Mouse (Mus musculus) hindbrain, embryonic 12.5 days (tissue): ENCODE results near the gene Sspo. TPM values are rescaled to one million over a fixed set of nuclear protein-coding genes. Genes with fewer than 3 reads are reported as not detected.

ENCODE experiments used
- ATAC-seq: fragments of 200-750 bp; cut with Nextera tagmentation; 2 replicates; pipeline ENCODE4 v1.8.0; 2017; ENCODE audit warnings: moderate TSS enrichment; ENCODE audit not compliant: low FRiP score
- H3K27ac ChIP-seq: fragments of 300-500 bp; sonication (generic); 2 replicates; pipeline ENCODE4 v1.5.1; 2016; ENCODE audit warnings: mild to moderate bottlenecking
- H3K27me3 ChIP-seq: fragments of 300-500 bp; sonication (generic); 2 replicates; pipeline ENCODE4 v1.6.1; 2016; ENCODE audit warnings: mild to moderate bottlenecking
- H3K36me3 ChIP-seq: fragments of 300-500 bp; sonication (generic); 2 replicates; pipeline ENCODE4 v1.6.1; 2016; ENCODE audit warnings: mild to moderate bottlenecking
- H3K4me1 ChIP-seq: fragments of 300-500 bp; sonication (generic); 2 replicates; pipeline ENCODE4 v1.6.1; 2016
- H3K4me2 ChIP-seq: fragments of 300-500 bp; sonication (generic); replicated peaks from 2 replicates; pipeline ENCODE4 v1.6.1; 2016; ENCODE audit warnings: mild to moderate bottlenecking
- H3K4me3 ChIP-seq: fragments of 300-500 bp; sonication (generic); 2 replicates; pipeline ENCODE4 v1.5.1; 2016; ENCODE audit warnings: mild to moderate bottlenecking
- H3K9ac ChIP-seq: fragments of 300-500 bp; sonication (generic); 2 replicates; pipeline ENCODE4 v1.6.1; 2016; ENCODE audit warnings: mild to moderate bottlenecking, moderate library complexity
- H3K9me3 ChIP-seq: fragments of 300-500 bp; sonication (generic); replicated peaks from 2 replicates; pipeline ENCODE4 v1.6.1; 2016; ENCODE audit warnings: mild to moderate bottlenecking
- WGBS: fragments of 180-500 bp; shearing (Covaris S2); methylation state at CpG from one replicate; pipeline ENCODE4 v1.1.7; 2016; 5-methylcytosine and 5-hydroxymethylcytosine counted together
- microRNA-seq: library from miRNA; unstranded; fragments of <30 nt; microRNA quantifications from one replicate; pipeline ENCODE4, GENCODE M21; 2017
- polyA plus RNA-seq: library from polyadenylated mRNA; unstranded; fragments of >200 nt; fragmentation: Nextera tagmentation; extraction: Ambion mirVana; gene quantifications from 2 replicates; pipeline ENCODE4 v1.2.1, GENCODE M21; 2016

The Sspo gene
- polyA plus RNA-seq, 1 experiment from 2014 or later = 0.34 TPM

- no peak for ATAC-seq
- peaks cover 26% of the 10 kb centered on the region for H3K36me3 ChIP-seq
- no peaks in the 10 kb centered on the region for H3K9me3 ChIP-seq
- peak overlapping the region; percentile 89 for H3K4me2 ChIP-seq
- H3K9ac ChIP-seq = peak overlapping the region; percentile 90; the same call in 1 of the 2 replicates
- 0 out of 2 replicates have a peak overlapping the region, but pooled peaks have one; percentile 66 for H3K4me3 ChIP-seq
- WGBS = 64% methylated on average over 5 of the region's 5 CpGs
- H3K27ac ChIP-seq = no peak overlapping the region
- peaks cover 25% of the 10 kb centered on the region for H3K4me1 ChIP-seq
- H3K27me3 ChIP-seq = no peaks in the 10 kb centered on the region
Observed at GRCm38 (mm10) chr6:48538841-48539737, 91.1 kb downstream of the Sspo start.

- no peak for ATAC-seq
- Histone ChIP-seq H3K9ac (no peak overlapping the region), H3K36me3 (peaks cover 26% of the 10 kb centered on the region), H3K4me1 (peaks cover 25% of the 10 kb centered on the region), H3K27me3 (no peaks in the 10 kb centered on the region), H3K27ac (no peak overlapping the region), H3K4me2 (no peak overlapping the region), H3K9me3 (no peaks in the 10 kb centered on the region), H3K4me3 (no peak overlapping the region)
- WGBS = 84% methylated on average over 5 of the region's 5 CpGs
Observed at GRCm38 (mm10) chr6:48539860-48540259, 91.8 kb downstream of the Sspo start.

GRCm38 (mm10) chr6:48540721-48541120, 92.7 kb downstream of the Sspo start:
- WGBS = 66% methylated on average over 3 of the region's 3 CpGs

GRCm38 (mm10) chr6:48541560-48542450, 93.8 kb downstream of the Sspo start:
- Histone ChIP-seq H3K4me3 (no peak overlapping the region), H3K4me1 (peaks cover 21% of the 10 kb centered on the region), H3K9me3 (no peaks in the 10 kb centered on the region), H3K4me2 (no peak overlapping the region), H3K27me3 (no peaks in the 10 kb centered on the region), H3K9ac (peak overlapping the region; percentile 46; the same call in 1 of the 2 replicates), H3K27ac (no peak overlapping the region; the same call in 1 of the 2 replicates), H3K36me3 (peaks cover 26% of the 10 kb centered on the region)
- WGBS = 49% methylated on average over 7 of the region's 7 CpGs
- no peak for ATAC-seq

More at GRCm38 (mm10) chr6:48540721-48541120, 92.7 kb downstream of the Sspo start:
- H3K4me3 ChIP-seq = no peak overlapping the region
- no peak overlapping the region for H3K4me2 ChIP-seq
- no peak overlapping the region for H3K9ac ChIP-seq
- no peaks in the 10 kb centered on the region for H3K27me3 ChIP-seq
- H3K9me3 ChIP-seq = no peaks in the 10 kb centered on the region
- peaks cover 26% of the 10 kb centered on the region for H3K36me3 ChIP-seq
- H3K27ac ChIP-seq = no peak overlapping the region
- ATAC-seq = no peak
- H3K4me1 ChIP-seq = peaks cover 25% of the 10 kb centered on the region

- Histone ChIP-seq H3K4me1 (peaks cover 18% of the 10 kb centered on the region), H3K9ac (no peak overlapping the region), H3K27ac (no peak overlapping the region), H3K9me3 (no peaks in the 10 kb centered on the region), H3K4me3 (no peak overlapping the region), H3K36me3 (peaks cover 26% of the 10 kb centered on the region), H3K27me3 (no peaks in the 10 kb centered on the region), H3K4me2 (no peak overlapping the region)
- ATAC-seq = no peak
- 79% methylated on average over 3 of the region's 3 CpGs for WGBS
Observed at GRCm38 (mm10) chr6:48542631-48543030, 94.6 kb downstream of the Sspo start.

- no peak for ATAC-seq
- Histone ChIP-seq H3K27me3 (no peaks in the 10 kb centered on the region), H3K4me1 (no peaks in the 10 kb centered on the region; the same call in 1 of the 2 replicates), H3K36me3 (peaks cover 20% of the 10 kb centered on the region), H3K9me3 (no peaks in the 10 kb centered on the region), H3K4me3 (no peak overlapping the region), H3K27ac (no peak overlapping the region), H3K4me2 (no peak overlapping the region), H3K9ac (no peak overlapping the region)
- 84% methylated on average over 5 of the region's 5 CpGs for WGBS
Observed at GRCm38 (mm10) chr6:48545251-48545650, 97.2 kb downstream of the Sspo start.

- H3K4me3 ChIP-seq = no peak overlapping the region
- no peaks in the 10 kb centered on the region for H3K4me1 ChIP-seq
- peaks cover 10% of the 10 kb centered on the region; the same call in 1 of the 2 replicates for H3K36me3 ChIP-seq
- no peak overlapping the region for H3K9ac ChIP-seq
- no peak overlapping the region for H3K27ac ChIP-seq
- H3K9me3 ChIP-seq = no peaks in the 10 kb centered on the region
- no peak for ATAC-seq
- no peak overlapping the region for H3K4me2 ChIP-seq
- WGBS = 52% methylated on average over 1 of the region's 1 CpGs
- no peaks in the 10 kb centered on the region for H3K27me3 ChIP-seq
Observed at GRCm38 (mm10) chr6:48546271-48546670, 98.2 kb downstream of the Sspo start.

- Histone ChIP-seq H3K4me1 (no peaks in the 10 kb centered on the region), H3K4me3 (no peak overlapping the region), H3K27ac (no peak overlapping the region), H3K9me3 (no peaks in the 10 kb centered on the region), H3K4me2 (no peak overlapping the region), H3K27me3 (no peaks in the 10 kb centered on the region), H3K9ac (no peak overlapping the region), H3K36me3 (peaks cover 5% of the 10 kb centered on the region; the same call in 1 of the 2 replicates)
- ATAC-seq = no peak
- WGBS = 62% methylated on average over 4 of the region's 4 CpGs
Observed at GRCm38 (mm10) chr6:48546858-48547257, 98.8 kb downstream of the Sspo start.

GRCm38 (mm10) chr6:48548314-48548713, 100.3 kb downstream of the Sspo start:
- Histone ChIP-seq H3K9me3 (no peaks in the 10 kb centered on the region), H3K4me1 (no peaks in the 10 kb centered on the region), H3K27me3 (no peaks in the 10 kb centered on the region), H3K36me3 (no peaks in the 10 kb centered on the region), H3K27ac (no peak overlapping the region), H3K4me3 (no peak overlapping the region), H3K9ac (no peak overlapping the region), H3K4me2 (no peak overlapping the region)
- ATAC-seq = no peak
- WGBS = 87% methylated on average over 6 of the region's 6 CpGs

Small RNA genes lying within 50 kb of the gene (microRNA-seq; reads per million reads assigned to microRNA genes)
- not detected for gene Gm24325

Other genes with a start within 250 kb of the Sspo start
- 29.9 and 32.4 TPM in 2 replicates for gene Krba1, start 52.6 kb upstream of the Sspo start, polyA plus RNA-seq
- gene Zfp467, start 2.4 kb upstream of the Sspo start, polyA plus RNA-seq = 21.2 and 22.2 TPM in 2 replicates
- 74.7 and 75.0 TPM in 2 replicates for gene Atp6v0e2, start 89.4 kb downstream of the Sspo start, polyA plus RNA-seq
- gene Lrrc61, start 106.6 kb downstream of the Sspo start, polyA plus RNA-seq = 19.7 and 22.5 TPM in 2 replicates
- 1.8 and 3.3 TPM in 2 replicates for gene Rarres2, start 124.6 kb downstream of the Sspo start, polyA plus RNA-seq
- gene Gm45021, start 141.4 kb downstream of the Sspo start, polyA plus RNA-seq = not detected in 2 replicates
- gene Repin1, start 145.7 kb downstream of the Sspo start, polyA plus RNA-seq = 43.1 and 43.9 TPM in 2 replicates
- gene Gm44965, start 145.7 kb downstream of the Sspo start, polyA plus RNA-seq = not detected in 2 replicates
- 12.7 and 14.6 TPM in 2 replicates for gene Zfp775, start 153.8 kb downstream of the Sspo start, polyA plus RNA-seq
- gene AI854703, start 178.5 kb downstream of the Sspo start, polyA plus RNA-seq = 2.6 and 3.1 TPM in 2 replicates
- gene Gimap8, start 199.0 kb downstream of the Sspo start, polyA plus RNA-seq = 1.0 and 1.1 TPM in 2 replicates
- 3.7 and 4.4 TPM in 2 replicates for gene Gimap9, start 227.9 kb downstream of the Sspo start, polyA plus RNA-seq
- 4.2 and 5.4 TPM in 2 replicates for gene Gimap4, start 236.3 kb downstream of the Sspo start, polyA plus RNA-seq